Mouse (Mus musculus) frontal cortex, adult (tissue): Measurements from ENCODE around the gene Adamts4.

Source experiments
- ATAC-seq: cut with Nextera tagmentation; 2 replicates; pipeline ENCODE4 v1.9.2; 2017; ENCODE audit warnings: mild to moderate bottlenecking, moderate library complexity, mixed read lengths; ENCODE audit not compliant: low TSS enrichment

The Adamts4 gene

DNA sequence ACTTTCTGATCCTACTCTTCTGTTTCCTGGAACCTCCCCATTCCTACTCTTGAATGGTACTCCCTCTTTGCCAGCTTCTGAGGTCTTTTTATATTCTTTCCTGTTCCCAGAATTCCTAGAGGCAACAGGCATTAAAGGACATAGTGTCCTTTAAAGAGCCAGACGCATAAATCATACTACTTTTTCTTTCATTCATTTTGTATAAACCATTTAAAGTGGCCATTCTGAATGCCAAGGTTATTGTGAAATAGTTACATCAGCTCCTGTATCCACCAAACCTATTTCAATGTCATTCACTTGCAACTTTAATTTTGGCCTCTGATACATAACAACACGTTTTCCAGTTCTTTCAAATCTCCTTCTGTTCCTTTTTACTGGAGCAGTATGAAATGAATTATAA, 59.1 kb downstream of the Adamts4 start:
- ATAC-seq: no peak
